Mouse (Mus musculus) liver (tissue): ENCODE results near the gene Mc1r.
"Not testable (repeated sequence)": the region's sequence is repeated elsewhere in the genome, so short reads cannot be mapped to it uniquely, and the experiment has no call there.

Experiments
- DNase-seq: peaks from one replicate; pipeline ENCODE4 v3.0.0-alpha.2; 2020; ENCODE audit warnings: mixed read lengths

Mc1r gene

GRCm38 (mm10) chr8:123431616-123432365, 24.9 kb downstream of the Mc1r start:
- no peak for DNase-seq

GRCm38 (mm10) chr8:123432381-123432780, 25.5 kb downstream of the Mc1r start:
- no peak for DNase-seq

GRCm38 (mm10) chr8:123433241-123433974, 26.5 kb downstream of the Mc1r start:
- DNase-seq = not testable (repeated sequence)

GRCm38 (mm10) chr8:123441788-123442187, 34.9 kb downstream of the Mc1r start:
- DNase-seq = no peak

- no peak for DNase-seq
Observed at GRCm38 (mm10) chr8:123442351-123442750, 35.4 kb downstream of the Mc1r start.

GRCm38 (mm10) chr8:123442871-123443575, 36.1 kb downstream of the Mc1r start:
- peak; percentile 88 for DNase-seq

GRCm38 (mm10) chr8:123443576-123443921, 36.6 kb downstream of the Mc1r start:
- DNase-seq = no peak

GRCm38 (mm10) chr8:123444131-123444530, 37.2 kb downstream of the Mc1r start:
- DNase-seq = no peak

- no peak for DNase-seq
Observed at GRCm38 (mm10) chr8:123445981-123446380, 39.1 kb downstream of the Mc1r start.

- DNase-seq = no peak
Observed at GRCm38 (mm10) chr8:123446799-123447198, 39.9 kb downstream of the Mc1r start.

- no peak for DNase-seq
Observed at GRCm38 (mm10) chr8:123450783-123451182, 43.9 kb downstream of the Mc1r start.

GRCm38 (mm10) chr8:123451747-123452146, 44.8 kb downstream of the Mc1r start:
- not testable (repeated sequence) for DNase-seq

- no peak for DNase-seq
Observed at GRCm38 (mm10) chr8:123452149-123452548, 45.2 kb downstream of the Mc1r start.

GRCm38 (mm10) chr8:123453291-123453690, 46.4 kb downstream of the Mc1r start:
- no peak for DNase-seq

GRCm38 (mm10) chr8:123453951-123454350, 47.0 kb downstream of the Mc1r start:
- DNase-seq = no peak

GRCm38 (mm10) chr8:123454559-123454958, 47.7 kb downstream of the Mc1r start:
- DNase-seq = no peak
